Mouse (Mus musculus) kidney, adult 11 months (tissue): ENCODE measurements around the gene Esrrg.
A peak's percentile ranks its signal among the peaks of the same experiment; 100 is the strongest.

Experiments used
- DNase-seq: peaks from one replicate; pipeline ENCODE4 v3.0.0; 2022

The Esrrg gene

DNA sequence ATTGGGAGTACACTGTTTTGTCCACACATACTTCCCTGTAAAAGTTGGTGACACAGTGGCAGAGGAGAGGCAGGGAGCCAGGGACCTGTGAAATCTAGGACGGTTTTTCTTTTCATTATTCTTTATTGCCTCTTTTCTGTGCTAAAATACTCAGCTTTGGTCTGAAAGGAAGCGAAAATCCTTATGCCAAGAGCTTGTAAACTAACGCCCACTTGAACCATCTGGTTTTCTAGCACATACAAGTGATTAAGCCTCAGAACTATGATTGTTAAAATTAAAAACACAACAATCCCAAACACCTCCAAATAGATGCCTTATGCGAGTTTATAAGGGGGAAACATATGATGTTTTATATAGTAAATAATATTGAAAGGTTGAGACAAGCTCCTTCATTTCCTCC, 176.6 kb downstream of the Esrrg start:
- no peak for DNase-seq

DNA sequence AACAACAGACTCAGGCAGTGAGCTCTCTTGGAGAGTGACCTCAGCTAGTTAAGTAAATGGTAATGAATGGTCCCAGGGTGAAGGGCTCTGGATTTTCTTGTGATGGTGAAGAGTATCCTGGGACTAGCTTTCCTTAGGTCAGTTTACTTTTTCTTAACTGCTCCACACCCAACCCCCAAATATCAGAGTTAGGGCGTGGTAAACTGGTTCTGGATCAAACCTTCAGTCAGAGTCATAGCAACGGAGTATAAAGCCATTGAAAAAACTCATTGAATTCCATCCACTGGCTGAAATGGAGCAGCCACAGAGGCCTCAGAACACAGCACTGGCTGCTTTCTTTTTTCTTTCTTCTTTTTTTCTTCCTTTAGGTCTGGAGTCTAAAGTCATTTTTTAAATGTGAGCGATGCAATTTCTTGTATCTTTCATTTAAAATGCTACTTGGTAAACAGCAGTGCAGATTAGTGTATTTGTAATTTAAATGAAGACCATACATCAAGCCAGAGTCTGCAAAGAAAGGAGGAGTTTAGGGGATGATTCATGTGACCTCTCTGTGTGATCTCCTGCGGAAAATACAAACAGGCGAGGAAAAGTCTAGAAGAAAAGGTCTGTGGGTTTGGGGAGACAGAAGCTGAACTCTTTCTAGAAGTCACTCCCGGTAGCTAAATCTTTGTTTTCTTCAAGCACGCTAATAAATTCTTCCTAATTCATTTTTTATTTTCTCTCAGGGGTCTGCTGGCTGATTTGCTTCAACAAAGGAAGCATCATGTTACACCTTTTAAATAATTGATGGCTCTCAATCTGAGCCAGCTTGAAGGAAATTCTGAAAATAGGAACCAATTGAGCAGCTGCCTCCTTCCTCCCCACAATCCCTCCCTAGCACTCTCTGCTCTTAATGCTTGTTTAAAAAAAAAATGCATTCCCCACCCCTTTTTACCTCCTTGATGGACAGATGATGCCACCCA, 178.7 kb downstream of the Esrrg start:
- no peak for DNase-seq

DNA sequence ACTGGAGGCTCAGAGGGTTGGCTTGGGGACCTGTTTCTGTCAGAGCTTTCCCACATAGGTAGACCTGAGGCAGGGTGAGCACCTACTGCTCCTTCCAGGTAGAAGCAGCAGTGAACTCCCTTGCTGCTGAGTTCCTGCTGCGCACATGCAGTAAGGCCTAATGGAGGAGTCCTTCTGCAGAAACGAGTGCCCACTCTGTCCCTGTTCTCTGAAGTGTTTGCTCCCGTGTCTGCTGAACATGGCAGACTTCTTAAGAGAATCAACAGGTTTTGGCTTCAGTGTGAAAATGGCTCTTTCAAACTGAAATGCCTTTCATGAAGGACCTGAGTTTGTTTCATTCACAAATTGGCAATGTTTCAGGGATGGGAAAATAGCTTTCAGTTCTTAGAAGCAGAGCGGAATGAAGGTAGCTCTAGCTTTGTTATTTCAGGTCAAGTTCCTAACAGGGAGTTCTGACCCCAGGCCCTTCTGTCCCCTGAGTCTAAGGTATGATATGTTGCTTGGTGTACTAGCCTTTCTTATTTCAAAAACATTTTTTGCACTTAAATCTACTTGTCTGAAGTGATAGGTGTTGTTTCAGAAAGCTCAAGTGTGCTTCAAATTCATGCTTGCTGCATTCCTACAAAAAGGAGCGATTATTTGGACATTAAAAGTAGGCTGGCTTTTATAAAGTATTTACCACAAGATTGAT, 185.8 kb downstream of the Esrrg start:
- no peak for DNase-seq

DNA sequence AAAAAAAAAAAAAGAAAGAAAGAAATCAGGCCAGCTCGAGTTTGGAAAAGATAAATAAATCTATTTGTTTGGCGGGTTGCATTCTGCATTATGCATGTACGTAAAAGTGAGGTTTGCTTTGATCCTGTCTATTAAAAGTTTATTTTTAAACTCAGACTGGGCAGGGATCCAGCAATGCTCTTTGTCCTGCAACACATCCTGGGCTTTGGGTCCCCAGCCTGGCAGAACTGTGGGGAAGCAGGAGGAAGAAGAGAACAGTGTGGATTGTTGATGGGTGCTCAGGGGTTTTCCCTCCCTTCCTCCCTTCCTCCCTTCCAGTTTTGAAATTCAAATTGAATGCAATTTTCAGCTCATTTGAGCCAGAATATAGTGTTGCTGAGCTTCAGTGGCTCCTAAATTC, 187.0 kb downstream of the Esrrg start:
- DNase-seq = no peak

DNA sequence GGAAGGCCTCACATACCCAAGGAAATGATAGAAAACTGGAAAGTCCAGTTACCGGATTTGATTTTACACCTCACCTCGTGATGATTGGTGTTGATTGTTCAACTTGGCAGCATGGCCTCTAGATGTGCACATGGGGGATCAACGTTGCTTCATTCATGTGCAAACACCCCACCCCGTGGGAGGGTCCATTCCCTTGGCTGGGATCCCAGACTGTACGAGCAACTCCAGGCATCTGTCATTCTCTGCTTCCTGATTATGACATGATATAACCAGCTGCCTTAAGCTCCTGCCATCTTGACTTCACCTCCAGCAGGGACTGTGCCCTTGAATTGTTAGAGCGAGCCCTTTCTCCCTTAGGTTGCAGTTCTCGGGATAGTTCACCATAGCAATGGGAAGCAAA, 190.7 kb downstream of the Esrrg start:
- no peak for DNase-seq

DNA sequence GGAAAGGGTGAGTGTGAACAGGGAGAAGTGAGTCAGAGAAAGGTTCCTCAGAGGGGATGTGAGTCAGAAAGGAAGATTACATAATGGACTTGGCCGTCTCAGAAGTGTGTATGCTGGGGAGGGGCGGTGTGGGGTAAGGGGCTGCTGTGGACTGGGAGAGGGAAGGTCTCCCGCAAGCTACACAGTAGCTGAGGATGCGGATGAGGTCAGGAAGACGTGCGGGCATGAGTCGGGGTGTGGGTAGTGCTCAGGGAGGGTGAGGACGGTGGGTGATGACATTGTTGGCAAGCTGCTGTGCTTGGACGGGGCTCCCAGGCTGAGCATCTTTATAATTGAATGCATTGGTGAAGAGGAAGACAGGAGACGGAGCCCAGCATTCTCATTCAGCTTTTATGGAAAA, 192.2 kb downstream of the Esrrg start:
- DNase-seq = no peak

DNA sequence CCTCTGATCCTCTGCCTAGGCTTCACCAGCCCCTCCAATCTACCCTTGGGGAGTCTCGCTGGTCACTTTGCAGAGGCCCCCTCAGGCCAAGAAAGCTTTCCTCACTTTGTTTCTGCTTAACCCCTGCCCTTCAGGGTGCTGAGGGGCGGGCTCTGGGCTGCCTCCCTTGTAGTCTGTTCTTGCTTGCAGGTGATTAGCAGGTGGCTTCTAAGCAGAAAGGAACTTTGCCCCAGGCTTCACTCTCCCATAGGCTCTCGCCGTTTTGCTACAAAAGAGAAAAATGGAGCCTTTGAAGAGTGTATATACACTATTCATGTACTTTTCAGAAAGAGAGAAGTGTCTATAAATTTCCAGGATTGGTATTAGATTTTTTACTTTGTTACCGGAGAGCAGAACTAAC, 195.0 kb downstream of the Esrrg start:
- DNase-seq = no peak

DNA sequence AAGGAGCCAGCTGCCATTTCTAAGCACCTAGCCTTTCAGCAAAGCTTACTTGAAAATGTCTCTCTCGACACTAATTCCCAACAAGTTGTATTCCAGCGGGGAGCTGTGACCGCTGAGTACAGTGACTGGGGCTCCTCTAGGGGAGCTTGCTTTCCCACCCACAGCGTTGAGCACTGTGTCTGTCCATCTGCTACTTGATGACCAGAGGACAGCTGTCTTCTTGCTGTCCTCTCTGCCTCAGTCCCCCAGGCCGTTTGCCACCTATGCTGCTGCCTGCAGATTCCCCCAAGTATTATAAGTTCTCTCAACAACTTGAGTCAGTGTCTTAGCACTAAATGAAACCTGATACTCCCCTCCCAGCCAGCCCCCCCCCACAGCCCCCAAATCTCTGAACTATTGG, 195.4 kb downstream of the Esrrg start:
- DNase-seq = no peak

DNA sequence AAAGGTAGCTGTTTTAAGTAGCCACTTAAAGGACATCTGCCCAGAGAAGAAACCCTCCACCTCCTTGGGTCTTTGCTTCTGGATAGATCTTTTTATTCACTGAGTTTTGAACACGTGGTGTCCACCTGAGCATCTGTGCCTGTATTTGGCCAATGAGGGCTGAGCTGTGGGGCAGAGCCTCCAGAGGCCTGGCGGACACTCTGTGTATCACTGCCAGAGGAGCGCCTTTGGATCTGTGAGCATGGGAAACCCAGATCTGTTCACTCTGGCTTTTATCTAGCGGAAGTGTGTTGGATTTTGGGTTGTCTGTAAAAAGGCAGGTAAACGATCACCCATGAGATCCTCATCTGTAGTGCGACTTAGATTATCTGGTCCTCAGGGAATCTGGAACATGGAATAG, 196.4 kb downstream of the Esrrg start:
- no peak for DNase-seq

DNA sequence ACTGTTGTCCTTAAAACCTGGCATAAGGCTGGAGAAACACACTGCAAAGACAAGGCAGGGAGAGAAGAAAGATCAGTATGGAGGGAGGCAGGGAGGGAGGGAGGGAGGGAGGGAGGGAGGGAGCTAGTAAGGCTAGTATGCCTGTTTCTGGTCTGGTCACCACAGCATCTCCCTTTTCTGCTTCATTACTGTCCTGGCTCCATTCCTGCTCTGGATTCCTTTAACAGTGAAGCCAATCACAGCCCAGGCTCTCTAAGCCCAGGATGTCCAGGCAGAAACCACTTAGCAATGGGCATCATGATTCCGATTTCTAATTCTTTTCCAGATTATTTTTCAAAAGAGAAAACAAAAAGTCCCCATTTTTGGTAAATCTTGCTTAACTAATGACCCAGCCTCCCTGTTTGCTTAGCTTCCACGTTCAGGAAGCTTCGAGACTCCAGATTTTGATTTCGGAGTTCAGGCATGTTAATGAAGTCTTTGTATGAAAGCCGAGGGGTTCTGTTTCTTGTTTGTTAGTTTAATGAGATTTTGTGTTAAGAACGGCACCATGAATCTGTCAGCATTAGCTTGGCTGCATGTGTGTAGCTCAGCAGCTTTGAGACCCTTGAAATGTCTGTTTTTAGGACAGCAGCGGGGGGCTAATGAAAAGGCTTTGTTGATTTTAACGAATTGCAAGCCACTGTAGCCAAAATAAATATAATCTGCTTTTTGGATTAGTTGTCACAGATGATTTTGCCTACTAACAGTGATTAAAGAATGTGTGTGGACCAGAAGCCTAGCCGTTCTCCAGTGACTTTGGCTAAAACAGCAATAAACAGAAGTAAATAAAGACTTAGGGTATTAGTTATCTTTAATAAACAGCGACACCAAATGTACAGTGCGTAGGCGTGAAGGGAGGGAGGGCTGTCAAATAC, 199.1 kb downstream of the Esrrg start:
- DNase-seq = no peak

DNA sequence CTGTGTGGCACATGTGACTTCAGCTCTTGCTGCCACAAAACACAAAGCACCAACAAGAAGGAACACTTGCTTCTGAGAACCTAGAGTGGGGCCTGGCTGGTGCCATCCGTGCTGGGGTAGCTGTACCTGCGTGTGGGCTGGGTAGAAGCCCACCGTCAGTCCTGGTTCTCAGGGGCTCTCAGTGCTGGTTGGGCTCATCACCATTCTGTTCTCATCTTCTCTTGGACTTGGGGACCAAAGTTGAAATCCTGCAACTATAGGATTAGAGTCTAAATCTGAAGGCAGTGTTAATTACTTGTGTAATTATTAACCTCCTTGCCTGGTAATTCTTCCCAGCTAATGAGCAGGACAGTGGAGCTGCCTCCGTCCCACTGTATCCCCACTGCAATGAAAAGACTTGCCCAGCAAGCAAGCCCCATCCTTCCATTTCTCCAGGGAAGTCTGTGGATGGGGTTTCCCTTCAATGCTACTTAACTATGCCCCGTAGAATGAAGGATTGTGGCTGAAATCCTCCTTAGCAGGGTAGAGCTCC, 199.9 kb downstream of the Esrrg start:
- no peak for DNase-seq

DNA sequence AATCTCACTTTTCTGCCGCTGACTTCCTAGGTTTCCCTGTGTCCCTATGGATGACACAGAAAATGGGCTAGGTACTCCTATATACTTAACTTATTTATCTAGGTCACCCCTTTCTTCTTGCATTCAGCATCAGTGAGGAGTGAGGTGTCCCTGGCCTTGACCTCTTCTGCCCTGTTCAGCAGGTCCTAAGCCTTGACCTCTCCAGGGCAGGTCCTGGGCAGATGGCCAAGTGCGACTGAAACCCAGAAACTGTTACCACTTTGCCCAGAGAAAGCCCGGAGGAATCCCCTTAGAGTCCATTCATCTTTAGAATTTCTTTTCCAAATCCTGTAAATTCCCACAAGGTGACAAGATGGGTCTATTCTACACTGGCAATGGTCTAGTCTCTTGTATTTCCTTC, 201.0 kb downstream of the Esrrg start:
- no peak for DNase-seq

DNA sequence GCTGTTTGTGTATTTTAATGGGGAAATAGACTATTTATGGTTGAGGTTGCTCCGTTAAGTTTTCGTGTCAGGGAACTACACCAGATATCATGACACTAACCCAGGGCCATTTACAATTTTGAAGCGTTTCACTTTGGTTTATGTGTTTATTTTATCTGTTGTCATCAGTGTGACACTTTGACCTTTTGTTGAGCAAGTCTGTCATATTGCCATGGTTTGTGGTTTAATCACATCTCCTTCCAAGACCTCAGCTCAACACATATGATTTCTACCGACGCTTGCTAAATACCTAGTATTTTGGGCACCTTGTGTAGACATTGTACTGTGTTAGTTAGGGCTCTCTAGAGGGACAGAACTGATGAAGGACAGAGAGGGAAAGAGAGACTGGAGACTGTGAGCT, 210.8 kb downstream of the Esrrg start:
- DNase-seq = no peak

DNA sequence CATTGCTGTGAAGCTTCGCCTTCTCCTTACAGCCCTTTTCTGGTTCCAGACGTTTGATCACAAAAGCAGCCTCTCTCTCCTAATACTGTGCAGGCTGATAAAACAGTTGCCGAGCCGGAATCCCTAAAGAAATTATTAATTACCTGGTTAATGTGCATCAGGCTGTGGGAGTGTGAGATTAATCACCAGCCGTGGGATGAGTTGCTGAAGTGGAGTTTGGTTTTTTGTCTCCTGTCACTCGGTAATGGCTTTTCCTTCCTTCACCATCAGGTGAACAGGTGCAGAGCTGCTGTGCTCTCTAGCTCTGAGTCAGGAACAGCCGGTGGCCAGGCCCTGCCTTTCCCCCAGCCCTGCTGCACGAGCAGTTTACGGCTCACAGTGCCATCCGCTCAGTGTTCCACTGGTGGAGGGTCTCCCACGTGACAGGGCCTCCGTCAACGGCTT, 212.8 kb downstream of the Esrrg start:
- DNase-seq = peak; percentile 66

DNA sequence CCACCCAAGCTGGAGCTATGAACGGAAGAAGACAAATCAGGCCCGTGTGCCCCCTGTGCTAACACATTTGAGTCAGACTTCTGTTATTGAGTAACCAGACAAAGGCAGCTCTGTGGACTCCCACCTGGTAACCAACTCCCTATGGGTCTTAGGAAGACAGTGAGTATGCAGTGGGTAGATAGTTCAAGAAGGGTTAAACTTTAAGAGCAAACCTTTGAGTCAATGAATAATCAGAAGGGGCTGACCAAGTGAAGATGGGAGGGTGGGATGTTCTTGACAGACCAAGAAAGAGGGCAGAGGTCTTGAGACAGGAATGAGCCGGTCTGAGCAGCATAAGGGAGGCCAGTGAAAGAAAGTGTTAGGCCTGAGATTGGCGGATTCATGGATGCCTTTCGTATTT, 214.8 kb downstream of the Esrrg start:
- peak; percentile 89 for DNase-seq

DNA sequence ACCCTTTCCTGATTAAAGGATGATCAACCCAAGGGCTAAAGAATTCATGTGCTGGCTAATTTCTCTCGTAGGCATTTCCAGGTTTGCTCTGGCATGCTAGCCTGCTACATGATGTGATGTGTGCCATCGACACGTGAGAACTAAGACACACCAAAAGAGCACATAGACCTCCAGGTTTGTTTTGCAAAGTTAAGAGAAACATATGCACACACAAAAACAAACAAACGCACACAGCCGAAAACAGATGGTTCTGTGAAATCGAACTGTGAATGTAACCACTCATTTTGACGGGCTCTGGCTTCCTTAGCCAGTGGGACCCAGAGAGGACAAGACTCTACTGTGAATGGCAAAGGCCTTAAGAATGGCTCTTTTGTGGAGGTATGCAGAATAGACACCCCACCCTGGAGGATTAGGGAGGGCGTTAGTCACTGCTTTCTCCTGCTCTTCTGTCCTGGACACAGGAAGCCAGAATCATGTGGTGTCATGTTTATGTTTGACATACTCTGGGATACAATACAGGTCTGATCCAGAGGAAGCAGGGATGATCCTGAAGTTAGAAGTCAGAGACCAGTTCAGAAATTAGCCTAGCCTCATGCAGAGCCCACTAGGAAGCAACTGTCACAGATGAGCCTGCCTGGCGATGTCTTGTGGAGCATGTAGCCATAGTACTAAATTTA, 217.0 kb downstream of the Esrrg start:
- no peak for DNase-seq

DNA sequence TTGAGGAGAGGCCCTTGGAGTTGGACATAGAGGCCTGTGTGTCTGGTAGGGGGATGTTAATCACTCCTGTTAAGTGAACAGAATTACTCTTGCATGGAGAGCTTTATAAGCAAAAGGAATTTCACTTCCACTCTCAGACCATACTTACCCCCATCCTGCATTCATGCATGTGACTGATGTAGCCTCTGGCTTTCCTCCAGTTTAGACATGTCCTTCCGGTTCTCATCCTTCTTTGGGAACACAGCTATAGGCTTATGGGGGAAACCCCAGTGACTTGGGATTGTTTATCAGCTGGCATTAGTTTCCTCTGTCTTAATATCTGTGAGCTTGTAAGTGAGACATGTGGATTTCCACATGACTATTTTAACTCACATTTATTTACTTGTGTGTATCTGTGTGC, 217.5 kb downstream of the Esrrg start:
- no peak for DNase-seq

DNA sequence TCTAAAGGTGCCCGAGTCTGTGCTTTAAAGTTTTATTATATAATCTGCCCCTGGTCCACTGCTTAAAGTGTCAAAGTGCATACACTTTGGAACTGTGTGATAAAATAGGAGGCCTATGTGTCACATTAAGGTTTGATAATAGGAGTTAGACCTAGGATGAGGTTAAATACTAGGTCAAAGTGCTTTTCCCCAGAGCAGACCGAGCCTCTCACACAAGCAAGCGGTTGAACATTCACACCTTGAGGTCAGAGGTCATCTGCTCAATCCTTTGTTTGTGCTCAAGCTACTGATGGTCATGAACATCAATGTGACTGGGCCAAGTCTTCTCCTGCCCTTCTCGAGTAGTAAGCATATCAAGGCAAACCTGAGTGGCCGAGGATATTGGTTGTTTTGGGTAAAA, 218.3 kb downstream of the Esrrg start:
- peak; percentile 45 for DNase-seq

DNA sequence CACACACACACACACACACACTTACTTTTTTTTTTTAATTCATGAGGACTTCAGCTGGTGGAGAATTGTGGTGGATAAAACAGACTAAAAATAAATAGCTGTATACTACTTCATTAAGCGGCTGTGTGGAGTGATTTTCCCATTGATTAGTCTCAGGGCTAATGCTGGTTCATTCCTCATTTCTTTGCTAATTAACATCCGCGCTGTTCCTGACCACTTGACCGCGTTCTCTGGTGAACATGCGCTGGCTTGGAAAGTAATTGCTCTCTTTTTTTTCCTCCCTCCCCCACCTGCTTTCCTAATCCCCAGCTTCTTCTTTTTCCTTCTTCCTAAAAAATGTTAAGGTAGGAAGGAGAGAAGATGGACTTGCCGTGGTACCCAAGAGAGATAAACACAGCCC, 222.3 kb downstream of the Esrrg start:
- DNase-seq = no peak

DNA sequence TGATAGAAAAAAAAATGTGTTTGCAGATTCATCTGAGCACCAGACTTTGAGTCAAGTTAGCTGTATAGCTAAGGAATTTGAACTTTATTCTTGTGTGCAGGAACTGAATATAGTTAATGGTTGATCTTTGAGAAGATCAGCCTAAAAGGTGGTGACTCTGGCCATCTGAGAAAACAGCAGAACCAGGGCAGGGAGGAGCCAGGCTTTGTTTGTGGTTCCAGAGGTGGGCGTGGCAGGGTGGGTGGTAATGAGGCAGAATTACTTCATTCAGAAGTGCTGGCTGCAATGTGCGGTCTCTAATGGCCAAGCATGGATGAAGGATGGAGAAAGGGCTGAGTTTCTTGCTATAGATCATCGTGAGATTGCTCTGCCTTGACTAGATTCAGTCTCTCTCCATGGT, 224.3 kb downstream of the Esrrg start:
- DNase-seq = peak; percentile 80

DNA sequence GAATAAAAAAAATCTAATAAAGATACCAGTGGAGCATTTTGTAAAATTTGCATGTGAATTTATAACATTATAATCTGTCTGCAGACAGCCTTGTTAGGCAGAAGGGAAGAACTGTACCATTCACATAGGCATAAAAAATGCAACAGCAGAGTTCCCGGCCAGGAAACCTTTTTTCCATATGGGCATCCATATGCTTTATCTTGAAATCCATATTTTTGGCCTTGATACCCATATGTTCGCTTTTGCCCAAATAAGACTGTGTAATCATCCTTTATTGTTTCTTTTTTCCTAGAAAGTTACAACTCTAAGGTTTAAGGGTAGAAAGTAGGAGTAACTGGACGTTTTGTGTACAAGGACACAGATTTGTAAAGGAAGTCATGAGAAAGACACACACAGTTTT, 226.0 kb downstream of the Esrrg start:
- DNase-seq = no peak

DNA sequence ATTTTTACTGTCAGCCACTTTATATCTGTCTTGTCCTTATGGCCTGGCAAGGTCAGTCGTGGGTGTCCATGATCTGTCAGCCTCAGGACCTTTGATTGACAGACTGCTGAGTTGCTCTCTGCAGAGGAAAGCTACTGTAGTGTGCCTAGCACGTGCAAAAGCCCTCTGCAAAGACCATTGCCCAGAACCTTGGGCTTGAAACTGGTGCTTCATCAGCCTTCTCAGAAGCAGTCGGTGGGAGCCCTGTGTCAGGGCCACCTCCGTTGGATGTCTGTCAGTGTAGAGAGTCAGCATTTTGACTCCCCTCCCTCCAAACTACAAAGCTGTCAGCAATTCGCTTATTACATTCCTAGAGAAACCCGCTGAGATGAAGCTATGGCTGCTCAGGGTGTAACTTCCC, 227.8 kb downstream of the Esrrg start:
- no peak for DNase-seq
